Mouse (Mus musculus) MEL-GATA-1-ER (cell line): ENCODE measurements at regions not wholly inside any gene's neighbourhood (a gene's known extent, or its start where the extent isn't known, plus 50 kb on each side); places are given as distances from the start of the nearest gene placed in this dataset.
A peak's percentile ranks its signal among the peaks of the same experiment; 100 is the strongest.

Experiments used
- DNase-seq: peaks from one replicate; pipeline ENCODE4 v3.0.0-alpha.2; 2012; ENCODE audit warnings: low read depth; ENCODE audit errors: extremely low read depth

DNA sequence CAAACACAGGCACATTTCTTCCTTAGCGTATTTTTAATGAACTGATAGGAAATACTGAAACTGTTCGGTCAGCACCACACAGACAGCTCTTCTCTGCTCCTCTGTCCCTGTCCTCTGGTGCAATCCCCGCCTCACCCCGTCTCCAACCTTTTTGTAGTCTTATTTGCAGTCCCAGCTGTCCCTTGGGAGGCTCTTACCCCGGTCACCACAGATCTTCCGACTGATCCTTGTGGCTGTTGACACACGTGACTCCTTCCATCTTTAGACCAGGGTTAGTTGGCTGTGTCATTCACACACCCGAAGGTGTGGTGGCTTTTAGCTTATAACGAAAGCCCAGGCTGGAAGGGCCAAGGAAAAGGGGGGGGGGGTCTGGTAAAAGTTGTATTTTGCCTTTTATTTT is 56.4 kb downstream of the Cyp26a1 start:
- no peak for DNase-seq

DNA sequence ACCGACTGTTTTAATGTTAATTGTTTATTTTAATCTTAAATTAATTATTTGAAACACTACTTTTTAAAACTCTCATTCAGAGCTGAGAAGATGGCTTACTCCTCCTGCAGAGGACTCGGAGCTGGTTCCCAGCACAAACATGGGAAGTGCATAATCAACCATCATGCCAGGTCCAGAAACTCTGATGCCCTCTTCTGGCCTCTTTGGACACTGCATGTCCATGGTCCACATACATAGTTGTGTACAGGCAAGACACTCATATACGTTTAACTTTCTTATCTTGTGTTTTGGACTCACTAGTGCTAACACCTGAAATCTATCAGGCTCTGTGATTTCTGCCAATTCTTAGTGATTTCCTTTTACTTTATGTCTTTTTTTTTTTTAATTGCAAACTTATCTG is 57.8 kb downstream of the Cyp26a1 start:
- DNase-seq, result peak; percentile 6

DNA sequence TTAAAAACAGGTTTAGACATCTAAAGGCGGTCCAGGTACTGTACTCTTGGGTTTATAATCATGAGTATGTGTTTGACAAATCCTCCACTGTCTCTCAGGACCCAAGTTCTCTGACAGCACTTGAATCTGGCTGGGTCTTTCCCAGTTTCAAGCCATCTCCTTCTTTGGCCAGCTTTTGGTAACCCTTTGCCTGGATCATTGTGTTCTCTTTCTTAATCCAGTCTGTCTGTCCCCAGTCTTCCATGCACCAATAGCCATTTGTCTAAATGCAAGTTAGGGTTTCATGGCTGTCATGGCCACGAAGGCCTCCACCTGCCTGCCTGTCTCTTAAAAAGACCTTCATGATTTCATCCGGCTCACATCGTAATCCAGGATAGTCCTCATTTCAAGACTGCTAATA is 71.8 kb downstream of the Cyp26a1 start:
- no peak for DNase-seq

DNA sequence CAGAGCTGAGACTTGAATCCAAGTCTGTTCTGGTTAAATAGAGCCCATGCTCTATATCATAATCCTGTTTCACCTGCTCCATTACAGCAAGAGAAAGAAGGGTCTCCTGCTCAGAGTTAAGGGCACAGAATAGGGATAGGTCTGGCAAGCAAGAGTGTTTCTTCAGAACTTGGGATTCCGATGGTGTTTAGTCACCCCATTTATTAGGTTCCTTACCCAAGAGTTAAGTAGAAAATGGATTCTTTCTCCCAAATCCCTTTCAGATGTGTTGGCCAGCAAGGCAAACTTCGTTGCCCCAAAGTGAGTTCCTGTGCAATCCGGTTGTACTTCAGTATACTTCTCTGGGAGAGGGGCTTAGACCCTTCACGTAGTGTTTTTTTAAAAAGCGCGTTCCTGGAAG is 74.4 kb downstream of the Cyp26a1 start:
- DNase-seq, result no peak

DNA sequence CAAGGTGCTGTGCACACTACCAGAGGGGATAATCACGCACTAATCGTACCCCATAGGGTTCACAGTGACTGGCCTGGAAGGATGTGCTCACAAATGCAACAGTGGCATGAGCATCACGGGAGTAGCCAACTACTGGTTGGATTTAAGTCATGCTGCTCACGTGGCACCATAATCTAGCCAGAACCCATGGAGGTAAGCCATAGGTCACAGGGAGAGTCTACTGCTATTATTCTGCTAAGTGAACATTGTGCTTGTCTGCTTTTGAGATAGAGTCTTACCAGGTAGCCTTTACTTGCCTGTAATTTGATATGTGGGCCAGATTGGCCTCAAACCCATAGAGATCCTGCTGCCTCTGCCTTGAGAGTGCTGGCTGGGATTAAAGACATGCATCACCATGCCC is 77.0 kb downstream of the Cyp26a1 start:
- DNase-seq, result no peak

DNA sequence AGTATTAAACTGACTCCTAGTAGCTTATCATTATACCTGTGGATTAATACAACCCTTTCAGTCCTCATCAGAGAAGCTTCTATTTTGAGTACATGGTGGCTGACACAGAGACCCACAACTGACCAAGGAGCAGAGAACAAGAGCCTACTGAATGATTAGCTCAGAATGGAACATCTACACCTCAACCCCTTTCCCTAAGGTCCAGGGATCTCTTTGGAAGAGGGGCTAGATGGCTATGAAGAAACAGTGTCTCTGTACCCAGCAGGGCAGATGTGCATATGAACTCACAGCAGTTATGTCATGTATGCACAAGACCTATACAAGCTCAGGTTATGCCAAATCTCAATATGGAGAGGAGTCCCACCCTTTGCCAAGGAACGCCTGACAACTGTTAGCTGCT is 77.4 kb downstream of the Cyp26a1 start:
- no peak for DNase-seq

DNA sequence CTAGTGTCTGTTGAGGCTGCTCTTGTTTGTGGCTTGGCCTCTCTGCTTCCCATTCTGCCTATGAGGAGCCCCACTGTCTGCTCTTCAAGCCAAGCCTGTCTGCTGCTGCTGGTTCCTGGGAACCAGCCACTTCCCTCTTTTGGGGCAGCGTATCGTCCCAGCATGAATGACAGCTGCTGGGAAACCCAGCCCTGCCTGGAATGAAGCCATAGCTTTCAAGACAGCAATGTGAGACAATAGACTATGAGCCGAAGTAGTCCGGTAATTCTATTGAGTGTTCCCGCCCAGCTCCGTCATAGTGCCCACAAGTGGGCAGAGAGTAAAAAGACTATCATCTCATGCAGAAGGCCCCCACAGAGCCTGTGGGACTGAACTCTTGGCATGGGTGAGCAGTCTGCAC is 80.4 kb downstream of the Cyp26a1 start:
- DNase-seq, result peak; percentile 8

DNA sequence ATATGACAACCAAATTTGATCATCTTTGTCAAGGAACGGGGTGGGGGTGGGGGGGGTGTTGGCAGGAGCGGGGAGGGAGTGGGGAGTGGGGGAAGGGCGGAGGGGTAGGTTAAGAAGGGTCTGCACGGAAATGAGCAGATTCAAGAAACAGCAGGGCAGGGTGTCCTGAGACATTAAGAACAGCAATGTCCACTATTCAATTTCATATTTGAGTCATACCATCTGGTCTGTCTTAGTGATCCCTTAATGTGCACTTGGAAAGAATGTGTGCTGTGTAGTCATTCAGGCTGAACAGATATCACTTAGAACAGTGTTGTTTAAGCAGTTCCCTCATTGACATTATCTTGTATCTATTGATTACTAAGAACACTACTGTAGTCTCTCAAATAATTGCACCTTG is 81.0 kb downstream of the Cyp26a1 start:
- DNase-seq, result no peak

DNA sequence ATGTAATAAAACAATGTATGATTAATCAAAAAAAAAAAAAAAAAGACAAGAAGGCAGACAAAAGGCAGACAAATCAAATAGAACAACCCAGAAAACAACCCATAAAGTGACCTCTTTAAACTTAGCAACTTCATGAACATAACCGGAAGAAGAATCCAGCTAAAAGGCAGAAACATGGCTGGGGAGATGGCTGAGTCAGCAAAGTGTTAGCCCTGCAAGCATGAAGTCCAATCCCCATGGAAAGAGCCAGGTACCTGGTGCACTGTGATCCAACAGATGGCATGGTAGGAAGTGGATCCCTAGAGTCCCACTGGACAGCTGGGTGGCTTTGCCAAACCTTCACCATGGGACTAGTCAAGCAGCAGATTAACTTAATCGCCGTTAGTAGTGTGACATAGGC is 90.9 kb downstream of the Cyp26a1 start:
- DNase-seq, result no peak

DNA sequence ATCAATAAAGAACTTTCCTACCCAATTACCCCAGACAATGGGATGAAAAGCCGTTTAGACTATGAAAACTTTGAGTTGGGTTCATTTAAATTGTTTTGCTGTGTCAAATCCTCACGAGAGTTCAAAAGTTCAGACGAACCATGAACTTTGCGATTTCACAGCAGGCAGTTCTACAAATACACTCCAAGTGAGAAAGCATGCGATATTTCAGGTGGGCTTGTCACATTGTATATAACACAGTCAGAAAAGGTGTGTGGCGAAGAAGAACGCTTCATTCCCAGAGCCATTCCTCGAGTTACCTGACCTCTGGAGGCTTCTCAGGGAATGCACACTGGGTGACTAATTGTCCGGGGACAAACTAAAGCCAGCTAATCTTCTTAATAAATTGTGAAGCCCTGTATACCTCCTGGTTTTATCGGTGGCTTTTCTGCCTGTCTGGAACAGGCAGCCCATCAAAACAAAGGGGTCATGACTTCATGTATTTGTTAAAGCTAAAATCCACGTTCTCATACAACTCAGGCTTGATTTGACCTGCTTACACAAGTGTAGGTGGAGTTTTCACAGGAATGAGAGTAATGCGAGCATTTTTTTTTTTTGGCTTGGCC is 92.1 kb downstream of the Cyp26a1 start:
- no peak for DNase-seq

DNA sequence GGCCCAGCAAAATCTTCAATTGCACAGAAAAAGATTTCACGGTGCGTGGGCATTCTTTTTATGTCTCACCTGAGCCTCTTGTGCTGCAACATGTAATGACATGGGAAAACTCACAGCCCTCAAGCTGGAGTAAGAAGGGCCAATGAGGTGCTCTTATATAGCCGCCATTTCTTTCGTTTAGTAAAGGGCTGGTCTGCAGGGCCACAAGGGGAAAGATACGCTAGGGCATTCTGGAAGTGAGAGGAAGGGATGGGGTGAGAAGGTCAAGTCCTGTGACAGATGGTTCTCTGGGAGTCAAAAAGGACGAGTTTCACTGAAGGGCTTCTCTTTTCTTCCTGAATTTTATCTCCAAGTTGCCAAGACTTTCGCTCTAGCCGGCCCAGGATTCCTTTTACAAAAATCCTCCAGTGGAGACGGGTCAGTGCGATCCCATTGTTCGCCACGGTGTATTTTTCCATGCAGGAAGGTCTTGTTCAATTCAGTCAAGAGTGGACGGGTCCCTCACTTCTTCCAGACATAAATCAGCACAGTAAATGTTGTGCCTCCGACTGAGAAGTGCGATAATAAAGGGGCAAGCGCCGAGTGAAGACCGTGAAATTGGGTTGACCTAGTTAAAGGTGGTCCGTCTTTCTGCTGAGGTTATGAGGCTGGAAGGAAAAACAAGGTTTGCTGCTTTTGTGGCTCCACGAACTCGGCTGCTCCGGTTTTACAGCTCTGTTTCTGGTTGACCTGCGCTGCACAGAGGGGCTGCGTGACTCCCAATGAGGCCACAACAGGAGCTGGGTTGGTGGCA is 92.9 kb downstream of the Cyp26a1 start:
- DNase-seq, result no peak

DNA sequence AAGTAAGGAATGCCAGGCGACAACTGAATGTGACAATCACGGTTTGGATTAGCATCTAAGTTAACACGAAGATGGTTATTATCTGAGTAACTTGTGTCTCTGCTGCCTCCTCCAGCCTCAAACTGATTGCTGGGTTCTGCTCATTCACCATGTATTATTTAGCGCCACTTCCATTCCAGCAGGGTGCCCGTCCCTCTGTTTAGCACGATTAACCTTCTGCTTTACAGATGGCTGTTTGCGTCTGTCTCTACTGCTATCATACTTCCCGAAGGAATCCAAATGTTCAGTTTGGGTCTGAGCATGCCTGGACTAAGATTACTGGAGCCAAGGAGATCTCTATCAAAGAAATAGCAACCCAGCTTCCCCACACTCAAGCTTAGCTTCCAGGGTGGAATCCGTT is 95.6 kb downstream of the Cyp26a1 start:
- DNase-seq, result no peak

DNA sequence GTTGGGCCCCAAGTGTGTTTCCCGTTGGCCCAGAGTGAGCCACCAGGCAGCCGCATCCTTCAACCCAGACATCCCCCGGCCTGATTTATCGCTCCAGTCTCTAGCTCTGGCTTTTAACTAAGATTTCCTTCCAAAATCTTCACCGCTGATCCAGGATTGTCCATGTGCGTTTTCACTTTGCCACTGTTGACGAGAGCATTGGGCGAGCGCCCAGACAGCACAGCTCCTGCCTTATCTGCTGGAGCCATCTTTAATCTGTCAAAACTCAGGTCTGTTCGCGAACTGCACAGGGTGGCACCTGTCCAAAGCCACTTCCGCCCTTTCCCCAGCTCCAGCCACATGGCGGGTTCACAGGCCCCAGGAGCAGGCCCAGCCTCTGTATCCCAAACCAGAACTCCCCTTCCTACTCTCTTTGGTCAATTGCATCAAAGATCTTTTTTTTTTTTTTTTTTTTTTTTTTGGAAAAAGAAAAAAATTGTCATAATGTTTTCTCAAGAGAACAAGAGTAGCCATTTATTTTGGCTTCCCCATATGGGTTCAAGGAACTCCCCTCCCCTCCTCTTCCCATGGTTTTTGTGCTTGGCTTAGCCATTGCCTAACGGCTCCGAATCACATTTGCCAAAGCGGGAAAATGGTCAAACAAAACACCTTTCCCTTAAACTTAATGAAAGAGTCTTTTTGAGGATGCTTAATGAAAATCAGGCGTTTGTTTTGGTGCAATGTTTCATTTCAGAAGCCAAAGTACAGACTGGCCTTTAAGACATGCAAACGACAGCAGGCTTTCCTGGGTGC is 98.2 kb downstream of the Cyp26a1 start:
- DNase-seq, result no peak

DNA sequence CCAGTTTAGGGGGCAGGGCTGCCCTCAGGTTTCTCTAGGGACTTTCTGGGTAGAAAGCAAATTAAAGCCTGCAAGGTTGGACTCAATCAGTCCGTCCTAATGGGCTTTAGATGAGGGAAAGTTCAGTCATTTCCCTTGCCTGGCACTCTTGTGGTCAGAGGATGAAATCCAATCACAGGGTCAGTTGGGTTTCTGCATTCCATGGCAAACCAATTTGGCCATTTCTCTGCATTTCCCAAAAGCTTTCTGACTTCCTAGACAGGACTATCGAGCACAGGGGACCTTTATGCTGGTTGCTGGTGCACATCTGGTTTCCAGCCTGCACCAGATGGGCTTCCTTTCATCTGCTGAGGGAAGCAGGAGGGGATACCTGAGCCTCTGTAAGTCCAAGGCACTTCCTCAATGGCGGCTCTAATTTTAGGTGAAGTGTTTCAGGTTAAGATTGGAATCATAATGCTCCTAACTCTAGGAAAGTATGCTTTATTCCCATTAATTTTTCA is 102.6 kb downstream of the Cyp26a1 start:
- no peak for DNase-seq

DNA sequence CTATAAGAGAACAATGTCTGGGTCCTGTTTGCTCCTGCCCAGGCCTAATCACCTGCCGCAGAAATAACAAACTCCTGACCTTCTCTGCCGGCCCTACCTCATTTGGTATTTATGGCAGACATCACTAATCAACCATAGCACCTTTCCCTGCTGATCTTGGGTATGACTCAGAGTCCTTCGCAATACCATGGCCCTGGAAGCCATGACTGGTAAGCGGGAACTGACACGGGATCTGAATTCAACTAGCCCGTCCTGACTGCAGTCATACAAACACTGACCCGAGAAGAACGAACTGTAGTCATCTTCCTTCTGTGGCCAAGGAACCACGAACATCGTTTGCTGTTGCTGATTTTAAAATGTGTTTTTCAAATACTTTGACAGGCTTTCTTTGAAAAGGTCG is 112.1 kb downstream of the Cyp26a1 start:
- DNase-seq, result no peak

DNA sequence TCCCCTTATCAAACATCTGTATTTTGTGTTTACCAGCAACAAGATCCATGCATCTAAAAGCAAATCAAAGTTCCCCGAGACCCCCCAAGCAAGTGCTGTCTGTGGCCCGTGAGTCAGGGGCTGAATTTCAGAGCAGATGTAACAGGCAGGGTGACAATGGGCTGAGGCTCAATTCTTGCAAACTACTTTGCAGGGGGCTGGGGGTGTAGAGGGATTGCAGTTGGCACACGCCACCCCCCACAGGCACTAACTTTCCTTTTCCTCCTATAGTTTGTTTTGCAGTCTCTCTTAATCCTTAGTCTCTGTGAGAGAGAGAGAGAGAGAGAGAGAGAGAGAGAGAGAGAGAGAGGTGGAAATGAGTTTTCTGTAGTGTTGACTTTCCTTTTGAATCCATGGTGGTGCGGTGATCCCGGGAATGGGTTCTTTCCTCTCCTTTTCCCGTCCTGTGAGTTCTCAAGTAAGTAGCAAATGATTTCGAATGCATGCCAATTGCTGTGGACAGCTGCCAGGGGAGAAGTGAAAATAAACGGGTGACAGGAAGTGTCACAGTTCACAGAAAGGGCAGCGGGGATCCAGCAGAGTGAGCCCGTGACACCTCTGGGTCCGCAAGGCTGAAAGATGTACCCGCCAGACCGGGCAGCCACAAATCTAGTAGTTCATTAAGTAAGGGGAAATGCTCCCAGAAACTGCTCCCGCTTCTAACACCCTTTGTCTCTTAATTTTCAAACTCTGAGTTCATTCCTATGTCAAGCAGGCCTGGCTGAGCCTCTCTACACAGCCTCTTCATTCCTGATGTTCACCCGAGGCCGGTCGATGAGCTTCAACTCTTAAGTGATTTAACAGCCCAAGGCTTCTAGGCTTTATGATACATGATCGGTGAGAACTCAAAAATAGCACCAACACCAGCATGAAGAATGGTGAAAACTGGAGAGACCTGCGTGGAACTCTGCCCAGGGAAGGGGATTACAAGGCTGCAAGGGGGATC is 116.8 kb downstream of the Cyp26a1 start:
- no peak for DNase-seq

DNA sequence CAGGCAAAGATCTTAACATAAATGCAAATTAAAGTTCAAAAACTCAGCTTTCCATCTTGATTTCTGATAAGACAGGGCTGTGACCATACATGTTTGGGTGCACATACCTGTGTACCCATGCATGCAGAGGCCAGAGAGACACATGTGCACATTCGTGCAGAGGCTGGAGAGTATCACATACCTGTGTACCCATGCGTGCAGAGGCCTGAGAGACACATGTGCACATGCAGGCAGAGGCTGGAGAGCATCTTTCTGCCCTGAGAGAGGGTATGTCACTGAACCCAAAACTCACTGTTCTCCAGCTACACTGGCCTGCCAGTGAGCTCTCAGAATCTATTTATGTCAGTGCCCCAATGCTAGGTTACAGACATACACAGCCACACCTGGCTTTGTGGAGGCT is 118.0 kb downstream of the Cyp26a1 start:
- DNase-seq, result no peak

DNA sequence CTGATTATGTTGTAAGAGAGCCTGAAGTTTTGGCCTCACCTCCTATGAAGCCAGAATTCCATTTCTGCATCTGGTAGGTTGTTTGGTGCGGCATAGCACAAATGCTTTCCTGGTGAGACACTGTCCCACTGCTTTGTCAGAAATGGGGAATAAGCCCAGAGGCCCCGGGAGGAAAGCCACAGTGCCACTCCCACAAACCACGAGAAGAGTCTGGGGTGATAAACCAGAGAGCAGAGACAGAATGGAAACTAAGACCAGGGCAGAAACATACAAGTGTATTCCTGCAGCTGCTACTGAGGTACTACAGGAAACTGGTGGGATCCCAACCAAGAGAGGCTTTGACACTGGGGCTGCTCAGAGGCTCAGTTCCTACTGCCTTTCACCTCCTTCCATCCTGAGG is 123.6 kb downstream of the Cyp26a1 start:
- no peak for DNase-seq

DNA sequence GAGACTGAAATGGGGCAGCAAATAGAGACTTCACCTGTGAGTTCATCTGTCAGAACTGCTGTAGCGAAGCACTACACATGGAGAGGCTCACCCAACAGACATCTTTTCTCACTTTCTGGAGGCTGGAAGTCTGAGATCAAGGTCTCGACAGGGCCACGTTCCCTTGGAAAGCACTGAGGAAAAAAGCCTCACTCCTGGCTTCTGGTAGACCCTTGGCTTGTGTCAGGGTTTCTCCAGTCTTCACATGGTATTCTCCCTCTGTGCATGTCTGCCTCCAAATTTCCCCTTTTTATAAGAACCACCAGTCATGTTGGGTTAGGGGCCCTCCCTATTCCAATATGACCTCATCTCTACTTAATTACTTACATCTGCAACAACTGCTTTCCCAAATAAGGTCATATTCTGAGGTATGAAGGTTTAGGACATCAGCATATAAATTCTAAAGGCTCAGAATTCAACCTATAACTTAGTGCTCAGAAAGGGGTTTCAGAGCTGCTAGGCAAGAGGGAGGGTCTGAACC is 124.1 kb downstream of the Cyp26a1 start:
- no peak for DNase-seq

DNA sequence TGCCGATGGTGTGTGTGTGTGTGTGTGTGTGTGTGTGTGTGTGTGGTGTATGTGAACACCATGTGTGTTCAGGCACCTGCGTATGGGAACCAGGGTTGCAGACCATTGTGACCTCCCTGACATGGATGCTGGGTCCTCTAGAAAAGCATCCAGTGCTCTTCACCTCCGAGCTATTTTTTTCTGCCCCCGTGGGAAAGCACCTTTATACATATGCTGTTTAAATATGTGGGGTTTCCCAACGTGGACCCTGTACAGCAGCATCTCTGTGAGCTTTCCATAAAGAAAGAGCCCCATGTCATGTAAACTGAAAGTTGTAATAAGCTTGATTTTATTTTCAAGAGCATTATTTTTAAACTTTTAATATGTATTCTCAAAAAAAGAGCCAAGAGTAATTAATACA is 126.6 kb downstream of the Cyp26a1 start:
- DNase-seq, result no peak

DNA sequence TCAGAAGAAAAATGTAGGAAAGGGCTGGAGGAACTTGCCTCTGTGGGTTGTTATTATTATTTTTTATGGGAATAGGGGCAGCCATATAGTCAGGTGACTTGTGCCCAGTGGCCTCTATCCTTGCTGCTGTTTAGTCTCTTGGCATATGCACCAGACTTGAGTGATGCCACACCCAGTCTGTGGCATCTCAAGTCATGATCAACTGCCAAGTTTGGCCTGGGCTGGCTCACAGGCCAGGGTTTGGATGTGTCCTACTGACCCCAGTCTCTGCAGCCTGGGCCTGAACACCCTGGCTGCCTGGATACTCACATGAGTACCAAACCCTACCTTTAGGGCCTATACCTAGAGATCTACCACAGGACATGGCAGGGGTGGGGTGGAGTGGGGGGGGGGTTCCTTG is 133.8 kb downstream of the Cyp26a1 start:
- no peak for DNase-seq
